Mouse (Mus musculus) left cerebral cortex, adult 9 months (tissue): Measurements from ENCODE around the gene Omt2b.
"Not testable (repeated sequence)": the region's sequence is repeated elsewhere in the genome, so short reads cannot be mapped to it uniquely, and the experiment has no call there.

ENCODE experiments used
- DNase-seq, 2 experiments: peaks; one replicate each; pipeline ENCODE4 v3.0.0; 2022; ENCODE audit warnings: low spot score in 2 of 2

Omt2b gene

DNA sequence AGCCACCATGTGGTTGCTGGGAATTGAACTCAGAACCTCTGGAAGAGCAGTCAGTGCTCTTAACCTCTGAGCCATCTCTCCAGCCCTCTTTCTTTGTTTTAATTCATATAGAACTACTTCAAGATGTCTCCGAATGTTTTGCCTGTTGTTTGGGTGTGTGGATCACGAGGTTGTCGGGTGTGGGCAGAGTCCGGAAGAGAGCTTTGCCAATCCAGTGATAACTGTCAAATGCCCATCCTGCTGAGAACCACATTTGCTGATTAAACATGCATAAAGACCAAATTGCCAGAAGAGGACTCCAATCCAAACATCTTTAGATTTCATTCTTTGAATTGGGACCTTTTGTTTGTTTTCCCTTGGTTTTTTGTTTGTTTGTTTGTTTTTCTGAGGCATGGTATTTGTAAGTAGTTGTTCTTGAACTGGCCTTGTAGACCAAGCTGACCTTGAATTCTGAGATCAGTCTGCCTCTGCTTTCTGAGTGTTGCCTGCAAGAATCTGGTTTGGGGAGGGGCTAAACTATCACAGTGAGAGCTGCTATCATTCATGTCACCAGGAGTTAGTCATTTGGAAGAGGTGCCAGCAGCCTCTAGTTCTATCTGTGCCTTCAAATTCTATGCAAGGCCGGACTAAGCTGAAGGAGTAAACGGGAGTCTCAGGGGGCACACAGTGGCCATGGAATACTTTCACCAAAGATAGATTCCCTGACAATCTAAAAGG lies 24.3 kb downstream of the Omt2b start:
- DNase-seq = no peak

- no peak for DNase-seq
These were observed 27.5 kb downstream of the Omt2b start for GRCm38 (mm10) chr9:78354665-78355578.

DNA sequence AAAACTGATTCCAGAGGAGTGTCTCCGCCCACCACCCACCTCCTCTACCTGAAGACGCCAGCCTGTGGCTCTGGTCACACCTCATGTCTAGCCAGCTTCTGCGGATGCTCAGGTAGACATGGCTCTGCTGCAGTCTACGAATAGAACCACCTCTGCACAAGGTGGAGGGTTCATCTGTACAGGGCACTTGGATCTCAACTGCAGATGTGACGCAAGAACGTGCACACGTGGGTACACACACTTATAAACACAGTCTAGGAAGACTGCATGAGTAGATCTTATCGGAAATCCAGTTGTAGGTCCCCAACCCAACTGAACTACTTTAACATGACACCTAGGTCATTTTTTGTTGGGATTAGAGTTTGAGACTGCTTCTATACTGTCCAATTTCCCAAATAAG lies 28.2 kb downstream of the Omt2b start, which contains the start of gene Gsta2:
Gsta2 (minus strand) TSS at position 178 of the 400 bp plus-strand sequence.
- no peak for DNase-seq

- peak in 1 of 2 experiments; percentile 20 for DNase-seq
These were observed 30.7 kb downstream of the Omt2b start for GRCm38 (mm10) chr9:78358053-78358452.

DNA sequence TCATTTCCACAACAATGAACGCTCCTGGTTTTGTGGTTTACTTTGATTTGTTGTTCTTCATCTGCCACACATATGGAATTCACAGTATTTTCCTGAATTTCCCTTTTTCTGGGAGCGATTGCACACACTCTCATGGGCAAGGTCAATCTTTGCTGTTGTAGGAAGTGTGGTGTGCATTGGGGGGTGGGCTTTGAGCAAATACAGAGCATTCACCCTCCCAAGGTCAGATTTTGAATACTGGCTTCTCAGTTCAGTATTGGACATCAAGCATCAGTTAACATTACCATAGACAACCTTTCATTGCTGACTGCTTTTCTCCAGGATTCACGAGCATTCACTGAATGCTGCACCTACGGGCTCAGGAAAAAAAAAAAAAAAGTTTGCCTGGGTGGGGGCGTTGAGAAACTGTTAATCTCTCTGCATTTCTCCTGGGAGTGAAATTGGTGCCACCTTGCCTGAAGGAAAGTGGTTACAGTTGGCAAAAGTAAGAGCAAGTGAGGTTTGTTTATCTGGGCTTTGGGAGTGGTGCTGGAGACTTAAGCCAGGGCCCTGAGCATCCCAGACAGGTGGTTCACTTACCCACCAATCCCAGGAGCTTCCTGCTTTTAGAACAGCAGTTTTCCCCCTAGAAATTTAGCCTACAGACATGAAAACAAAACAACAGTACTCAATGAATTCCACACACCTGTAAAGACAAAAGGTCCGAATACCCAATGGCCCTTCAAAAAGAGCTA lies 32.5 kb downstream of the Omt2b start:
- DNase-seq = no peak

DNA sequence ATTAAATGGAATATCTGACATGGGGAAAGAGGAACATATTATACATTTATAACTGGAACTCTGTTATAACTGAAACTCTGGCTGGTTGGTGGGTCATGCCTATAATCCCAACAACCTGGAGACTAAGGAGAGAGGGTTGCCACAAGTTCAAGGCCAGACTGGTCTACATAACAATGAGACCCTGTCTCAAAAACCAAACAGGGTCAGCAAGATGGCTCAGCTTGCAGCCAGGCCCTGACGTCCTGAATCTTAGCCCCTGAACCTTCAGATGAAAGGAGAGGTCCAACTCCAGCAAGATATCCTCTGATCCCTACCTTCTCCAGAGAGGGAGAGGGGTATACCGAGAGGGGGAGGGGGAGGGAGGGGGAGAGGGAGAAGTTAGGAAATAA lies 33.1 kb downstream of the Omt2b start:
- no peak for DNase-seq

GRCm38 (mm10) chr9:78363374-78363773 lies 36.0 kb downstream of the Omt2b start:
- DNase-seq = no peak

DNA sequence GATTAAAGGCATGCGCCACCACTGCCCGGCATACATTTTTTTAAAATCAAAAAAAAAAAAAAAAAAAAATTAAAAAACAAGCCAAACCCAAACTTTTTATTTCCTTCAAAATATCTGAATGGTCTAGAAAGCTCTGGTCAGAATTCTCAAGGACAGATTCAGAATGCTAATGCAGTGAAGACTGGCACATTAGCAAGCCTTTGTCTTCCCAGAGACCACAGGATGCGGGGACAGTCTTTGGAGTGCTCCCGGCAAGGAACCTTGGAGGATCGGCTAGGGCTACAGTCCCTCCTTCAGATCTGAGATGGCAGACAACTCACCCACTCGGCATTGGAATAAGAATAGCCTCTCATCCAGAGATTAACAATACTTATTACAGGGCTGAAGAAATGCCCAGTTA lies 37.3 kb downstream of the Omt2b start:
- no peak for DNase-seq

DNA sequence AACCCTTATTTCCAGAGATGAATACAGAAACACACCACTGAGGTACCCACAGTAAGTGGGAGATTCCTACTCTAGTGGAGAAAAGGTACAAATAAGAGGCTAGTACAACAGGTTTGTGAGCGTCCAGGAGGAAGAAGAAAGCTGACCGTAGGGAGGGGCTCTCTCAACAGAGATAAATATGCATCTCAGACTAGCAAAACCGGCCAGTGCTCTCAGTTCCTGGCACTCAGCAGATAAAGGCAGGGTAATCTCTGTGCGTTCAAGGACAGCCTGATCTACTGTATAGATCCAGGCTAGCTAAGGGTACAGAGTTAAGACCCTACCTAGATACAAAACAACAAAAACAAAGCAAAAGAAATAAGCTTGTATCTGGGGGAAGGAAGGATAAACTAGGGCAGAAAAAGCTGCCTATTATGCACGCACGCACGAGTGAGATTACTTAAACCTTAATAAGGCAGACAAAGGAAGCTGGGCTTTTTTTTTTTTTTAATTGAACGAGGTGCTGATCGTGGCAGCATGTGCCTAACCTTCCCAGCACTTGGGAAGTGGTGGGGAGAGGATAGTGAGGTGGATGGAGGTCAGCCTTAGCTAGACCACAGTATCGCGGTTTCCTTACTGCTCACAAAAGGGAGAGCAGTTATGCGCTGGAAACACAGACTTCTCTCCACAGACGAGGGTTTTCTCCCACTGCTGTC lies 38.6 kb downstream of the Omt2b start:
- DNase-seq = no peak

DNA sequence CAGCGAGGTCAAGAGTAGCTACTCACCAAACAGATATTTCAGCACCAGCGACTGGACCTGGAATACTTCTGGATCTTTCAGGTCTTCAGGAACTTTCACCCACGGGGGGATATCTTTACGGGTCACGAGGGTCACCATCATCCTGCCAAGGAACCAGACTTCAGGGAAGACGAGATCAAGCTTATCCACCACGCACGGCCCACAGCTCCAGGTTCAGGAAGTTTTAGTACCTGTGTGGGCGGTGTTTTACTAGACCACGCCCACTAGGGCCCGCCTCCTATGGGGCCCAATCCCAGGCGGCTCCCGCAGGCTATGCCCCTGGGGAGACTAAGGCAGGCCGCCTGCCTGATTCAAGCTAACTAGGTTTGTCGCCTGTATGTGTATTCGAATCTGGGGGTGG lies 40.6 kb downstream of the Omt2b start, which contains the start of gene Dppa5a:
Dppa5a (minus strand) TSS at position 219 of the 400 bp plus-strand sequence.
- not testable (repeated sequence) for DNase-seq

DNA sequence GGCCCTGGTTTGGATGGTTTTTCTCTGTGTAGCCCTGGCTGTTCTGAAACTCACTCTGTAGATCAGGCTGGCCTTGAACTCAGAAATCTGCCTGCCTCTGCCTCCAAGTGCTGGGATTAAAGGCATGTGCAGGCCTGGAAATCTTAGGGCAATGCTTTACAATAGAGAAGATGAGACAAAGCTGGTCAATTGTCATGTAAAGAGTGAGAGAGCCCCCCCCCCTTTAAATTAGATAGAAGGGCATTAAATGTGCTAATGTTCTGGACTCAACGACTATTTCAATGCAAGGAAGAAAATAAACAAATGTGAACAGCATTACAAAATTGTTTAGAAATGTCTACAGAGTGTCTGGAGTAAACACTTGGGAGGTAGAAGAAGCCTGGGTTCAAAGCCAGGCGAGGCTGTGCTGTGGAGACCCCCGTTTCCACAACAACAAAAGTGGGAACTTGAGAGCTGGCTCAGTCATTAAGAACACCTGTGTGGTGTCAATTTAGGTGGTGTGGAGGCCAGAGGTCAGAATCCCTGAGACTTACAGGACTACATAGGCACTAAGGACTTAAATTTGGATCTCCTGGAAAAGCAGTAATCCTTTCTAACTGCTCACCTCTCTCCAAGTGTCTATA lies 41.4 kb downstream of the Omt2b start:
- no peak for DNase-seq

- no peak for DNase-seq
These were observed 42.0 kb downstream of the Omt2b start for GRCm38 (mm10) chr9:78369349-78369748.

DNA sequence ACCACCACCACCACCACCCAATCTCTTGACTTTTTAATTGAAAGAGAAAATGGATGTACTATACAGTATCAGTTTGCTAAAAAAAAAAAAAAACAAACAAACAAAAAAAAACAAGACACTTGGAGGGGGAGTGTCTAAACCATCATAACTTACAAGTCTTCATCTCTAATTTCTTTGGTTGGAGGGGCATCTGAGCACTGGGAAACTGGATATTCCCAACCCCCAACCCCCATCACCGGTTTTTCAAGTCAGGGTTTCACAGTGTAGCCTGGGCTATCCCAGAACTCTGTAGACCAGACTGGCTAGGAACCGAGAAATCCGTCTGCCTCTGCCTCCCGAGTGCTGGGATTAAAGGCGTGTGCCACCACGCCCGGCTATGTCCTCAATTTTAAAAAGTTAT lies 42.4 kb downstream of the Omt2b start:
- no peak for DNase-seq

DNA sequence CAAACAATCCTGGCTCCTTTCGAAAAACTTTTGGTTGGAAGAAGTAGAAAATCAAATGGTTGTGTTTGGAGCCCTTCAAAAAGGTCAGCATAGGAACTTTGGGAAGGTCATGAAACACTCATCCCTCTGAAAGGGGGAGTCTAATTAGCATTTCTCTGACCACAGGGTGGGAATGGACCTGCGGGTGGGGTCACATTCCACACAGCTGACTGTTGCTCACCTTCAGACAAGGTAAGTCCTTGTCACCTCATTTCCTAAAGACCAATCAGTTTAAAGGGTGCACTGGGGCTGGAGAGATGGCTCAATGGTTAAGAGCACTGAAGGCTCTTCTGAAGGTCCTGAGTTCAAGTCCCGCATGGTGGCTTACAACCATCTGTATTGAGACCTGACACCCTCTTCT lies 44.1 kb downstream of the Omt2b start:
- DNase-seq = no peak

DNA sequence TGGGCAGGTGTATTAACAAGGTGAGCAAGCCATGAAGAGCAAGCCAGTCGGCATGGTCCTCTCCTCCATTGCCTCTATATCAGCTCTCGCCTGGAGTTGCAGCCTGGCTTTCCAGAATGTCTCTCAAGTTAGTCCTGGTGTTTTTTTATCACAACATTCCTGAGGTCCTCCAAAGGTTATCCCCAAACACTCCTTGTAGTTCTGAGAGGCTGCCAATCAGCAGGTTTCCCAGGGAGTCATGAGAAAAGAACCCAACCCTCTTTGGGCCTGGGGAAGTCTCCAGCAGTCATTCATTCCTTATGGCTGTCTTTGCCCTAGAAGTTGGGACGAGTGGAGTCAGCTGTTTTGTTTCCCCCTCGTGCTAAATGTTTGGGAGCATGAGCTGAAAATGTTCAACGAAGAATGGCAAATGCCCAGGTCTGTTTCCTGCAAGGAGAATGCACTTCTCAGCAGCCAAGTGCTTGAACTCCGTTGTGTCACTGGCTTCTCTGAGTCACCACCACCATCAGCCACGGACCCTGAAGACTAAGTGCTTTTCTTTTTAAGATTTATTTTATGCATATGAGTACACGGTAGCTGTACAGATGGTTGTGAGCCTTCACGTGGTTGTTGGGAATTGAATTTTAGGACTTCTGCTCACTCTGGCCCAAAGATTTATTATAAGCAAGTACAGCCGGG lies 45.6 kb downstream of the Omt2b start:
- DNase-seq = no peak

- DNase-seq = no peak
These were observed 47.0 kb downstream of the Omt2b start for GRCm38 (mm10) chr9:78374397-78374796.

DNA sequence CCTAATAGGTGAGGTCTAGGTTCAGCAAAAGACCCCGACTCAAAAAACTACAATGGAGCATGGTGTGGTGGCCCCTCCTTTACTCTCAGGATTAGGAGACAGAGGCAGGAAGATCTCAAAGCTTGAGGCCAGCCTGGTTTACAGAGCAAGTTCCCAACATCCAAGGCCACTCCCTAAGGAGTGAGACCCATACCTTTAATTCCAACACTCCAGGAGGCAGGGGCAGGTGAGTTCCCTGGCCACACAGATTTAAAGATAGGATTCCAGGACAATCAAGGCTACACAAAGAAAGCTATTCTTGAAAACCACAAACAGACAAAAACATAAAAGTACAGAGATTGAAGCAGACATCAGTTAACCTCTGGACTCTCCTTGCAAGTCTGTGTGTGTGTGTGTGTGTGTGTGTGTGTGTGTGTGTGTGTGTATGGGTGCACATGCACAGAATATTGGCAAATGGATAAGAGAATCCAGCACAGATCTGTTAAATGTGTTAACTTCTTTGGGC lies 47.5 kb downstream of the Omt2b start:
- DNase-seq = no peak

DNA sequence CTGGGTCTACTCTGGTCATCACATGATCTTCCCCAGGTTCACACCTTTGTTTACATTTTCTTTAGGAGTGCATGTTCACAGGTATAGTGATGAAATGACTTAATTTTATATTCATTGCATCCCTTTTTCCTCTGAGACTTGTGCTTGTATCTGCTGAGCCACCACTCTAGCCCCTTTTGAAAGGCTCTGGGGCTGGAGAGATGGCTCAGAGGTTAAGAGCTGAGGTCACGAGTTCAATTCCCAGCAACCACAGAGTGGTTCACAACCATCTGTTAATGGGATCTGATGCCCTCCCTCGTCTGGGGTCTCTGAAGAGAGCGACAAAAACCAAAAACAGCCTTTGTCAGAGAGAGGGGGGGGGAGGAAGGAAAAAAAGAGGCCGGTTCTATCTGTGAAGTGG lies 48.1 kb downstream of the Omt2b start:
- DNase-seq = no peak

DNA sequence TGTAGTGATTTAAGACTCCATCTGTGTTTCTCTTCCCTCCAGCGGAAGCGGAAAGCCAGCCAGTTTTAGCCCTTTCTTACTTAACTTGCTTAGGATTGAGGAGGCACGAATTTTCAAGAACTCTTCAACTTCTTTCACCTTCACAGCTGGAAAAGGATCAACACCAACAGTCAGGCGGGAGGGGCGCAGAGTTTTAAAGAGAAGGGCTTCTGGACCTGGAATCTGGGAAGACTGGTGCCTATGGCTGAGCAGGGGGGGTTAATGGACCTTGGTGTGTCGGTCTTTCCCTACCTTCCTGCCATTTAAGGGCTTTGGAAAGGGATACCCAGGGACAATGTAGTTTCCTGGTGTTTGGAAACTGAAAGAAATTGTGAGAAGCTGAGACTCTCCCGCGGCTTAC lies 50.2 kb downstream of the Omt2b start:
- no peak for DNase-seq

- no peak for DNase-seq
These were observed 50.9 kb downstream of the Omt2b start, which contains the start of gene Ooep for GRCm38 (mm10) chr9:78378113-78378785. Ooep (minus strand) TSS chr9:78378725.
